Mouse (Mus musculus) megakaryocyte, embryonic 14.5 days (primary cell): Measurements from ENCODE around the gene Mgarp. TPM values are rescaled to one million over a fixed set of nuclear protein-coding genes. Genes with fewer than 3 reads are reported as not detected.

Source experiments
- H3K27me3 ChIP-seq: replicated peaks from 2 replicates; pipeline ENCODE3; 2012; ENCODE audit warnings: inconsistent platforms
- H3K36me3 ChIP-seq: replicated peaks from 2 replicates; pipeline ENCODE3; 2012; ENCODE audit warnings: low read length, inconsistent platforms, mixed read lengths
- H3K4me1 ChIP-seq: 2 replicates; pipeline ENCODE4 v1.6.1; 2012; ENCODE audit warnings: inconsistent platforms
- H3K4me3 ChIP-seq: replicated peaks from 2 replicates; pipeline ENCODE3; 2012; ENCODE audit warnings: moderate library complexity, mild to moderate bottlenecking, inconsistent platforms
- H3K9me3 ChIP-seq: 2 replicates; pipeline ENCODE4 v1.6.1; 2012; ENCODE audit warnings: inconsistent platforms
- FLI1 ChIP-seq: IDR thresholded peaks from 2 replicates; pipeline ENCODE4 v1.6.1; 2012; ENCODE audit warnings: low read length, inconsistent platforms, mixed read lengths
- GATA1 ChIP-seq: IDR thresholded peaks from 3 replicates; pipeline ENCODE4 v1.6.1; 2012; ENCODE audit warnings: mixed read lengths, low read length, inconsistent platforms, borderline replicate concordance
- polyA plus RNA-seq: library from polyadenylated mRNA; stranded (reverse); fragments of >175 nt; gene quantifications from 2 replicates; pipeline ENCODE4 v1.2.3, GENCODE M21; 2012; ENCODE audit warnings: low replicate concordance; ENCODE audit not compliant: insufficient read depth

The Mgarp gene
- polyA plus RNA-seq, 1 experiment, result 6.5 TPM

DNA sequence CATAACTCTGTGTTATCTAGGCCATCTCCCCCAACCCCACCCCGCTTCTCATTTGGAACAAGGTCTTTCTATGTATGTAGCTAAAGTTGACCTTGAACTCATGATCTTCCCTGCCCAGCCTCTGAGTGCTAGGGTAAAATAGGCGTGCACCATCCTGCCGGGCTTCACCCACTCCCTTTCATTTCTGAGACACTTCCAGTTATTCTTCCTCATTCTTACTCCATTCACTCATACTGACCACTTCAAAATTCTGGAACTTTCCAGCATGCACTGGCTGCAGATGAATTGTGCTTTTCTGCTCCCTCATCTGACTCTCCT, 9.4 kb downstream of the Mgarp start:
- TF ChIP-seq FLI1, result no peak
- no peak for TF ChIP-seq GATA1

DNA sequence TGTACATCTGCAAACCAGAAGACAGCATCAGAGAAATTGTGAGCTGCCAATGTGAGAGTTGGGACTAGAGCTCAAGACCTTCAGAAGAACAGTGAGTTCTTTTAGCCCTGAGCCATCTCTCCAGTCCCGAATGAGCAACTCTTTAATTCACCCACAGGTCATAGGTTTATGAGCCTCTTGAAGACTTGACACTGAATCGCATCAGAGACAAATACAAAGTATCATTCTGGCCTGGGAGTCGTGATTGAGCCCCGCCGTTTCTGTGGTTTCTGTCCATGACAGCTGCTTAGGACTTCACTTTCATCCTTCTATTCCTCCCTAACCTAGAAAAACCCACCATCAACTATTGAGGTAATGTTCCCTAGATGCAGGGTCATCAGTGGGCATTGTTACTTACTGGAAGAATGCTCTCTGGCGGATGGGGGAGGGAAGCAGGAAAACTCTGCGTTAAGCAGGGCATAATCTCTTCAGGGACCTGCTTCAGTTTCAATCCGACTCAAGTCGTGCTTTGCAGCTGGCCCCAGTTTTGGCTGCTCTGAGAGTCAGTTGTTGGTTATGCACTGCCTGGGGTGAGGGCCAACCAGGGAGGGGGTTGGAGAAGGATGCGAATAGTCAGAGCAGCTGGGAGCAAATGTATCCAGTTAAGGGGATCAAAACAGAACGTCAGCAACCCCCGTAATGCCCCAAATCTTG, 10.0 kb downstream of the Mgarp start:
- H3K9me3 ChIP-seq, result no peaks in the 10 kb centered on the region
- TF ChIP-seq GATA1, result no peak
- TF ChIP-seq FLI1, result no peak
- no peak overlapping the region for H3K4me3 ChIP-seq
- H3K27me3 ChIP-seq, result peaks cover 14% of the 10 kb centered on the region
- no peaks in the 10 kb centered on the region for H3K36me3 ChIP-seq
- H3K4me1 ChIP-seq, result peaks cover 11% of the 10 kb centered on the region

More for the DNA sequence above, 9.4 kb downstream of the Mgarp start:
- H3K4me3 ChIP-seq, result no peak overlapping the region
- H3K27me3 ChIP-seq, result peaks cover 14% of the 10 kb centered on the region
- no peaks in the 10 kb centered on the region for H3K36me3 ChIP-seq
- H3K9me3 ChIP-seq, result no peaks in the 10 kb centered on the region
- H3K4me1 ChIP-seq, result peaks cover 11% of the 10 kb centered on the region

- peaks cover 15% of the 10 kb centered on the region for H3K4me1 ChIP-seq
- no peaks in the 10 kb centered on the region for H3K9me3 ChIP-seq
- H3K4me3 ChIP-seq, result no peak overlapping the region
- H3K27me3 ChIP-seq, result peaks cover 9% of the 10 kb centered on the region
- TF ChIP-seq FLI1, result no peak
- TF ChIP-seq GATA1, result no peak
- no peaks in the 10 kb centered on the region for H3K36me3 ChIP-seq
Measured at GRCm38 (mm10) chr3:51383409-51383808, 13.1 kb downstream of the Mgarp start.

DNA sequence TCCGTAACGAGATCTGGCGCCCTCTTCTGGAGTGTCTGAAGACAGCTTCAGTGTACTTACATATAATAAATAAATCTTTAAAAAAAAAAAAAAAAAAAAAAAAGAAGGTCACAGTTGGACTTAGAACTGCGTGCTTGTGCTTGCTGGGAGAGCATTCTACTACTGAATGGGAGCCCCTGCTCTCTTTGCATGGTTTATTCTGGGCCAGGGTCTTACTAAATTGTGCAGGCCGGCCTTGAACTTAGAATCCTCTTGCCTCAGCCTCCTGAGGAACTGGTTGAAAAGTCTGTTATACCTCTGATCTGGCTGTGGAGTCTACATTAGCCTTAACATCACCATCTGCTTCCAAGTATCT, 15.9 kb downstream of the Mgarp start:
- Histone ChIP-seq H3K9me3 (no peaks in the 10 kb centered on the region), H3K36me3 (no peaks in the 10 kb centered on the region), H3K27me3 (no peaks in the 10 kb centered on the region), H3K4me1 (peaks cover 17% of the 10 kb centered on the region), H3K4me3 (no peak overlapping the region)
- TF ChIP-seq GATA1 (no peak), FLI1 (no peak)

- H3K9me3 ChIP-seq, result no peaks in the 10 kb centered on the region
- H3K4me1 ChIP-seq, result peaks cover 23% of the 10 kb centered on the region
- no peak overlapping the region for H3K4me3 ChIP-seq
- H3K36me3 ChIP-seq, result no peaks in the 10 kb centered on the region
- H3K27me3 ChIP-seq, result no peaks in the 10 kb centered on the region
- TF ChIP-seq FLI1, result no peak
- no peak for TF ChIP-seq GATA1
Measured at GRCm38 (mm10) chr3:51379786-51380659, 16.5 kb downstream of the Mgarp start.

DNA sequence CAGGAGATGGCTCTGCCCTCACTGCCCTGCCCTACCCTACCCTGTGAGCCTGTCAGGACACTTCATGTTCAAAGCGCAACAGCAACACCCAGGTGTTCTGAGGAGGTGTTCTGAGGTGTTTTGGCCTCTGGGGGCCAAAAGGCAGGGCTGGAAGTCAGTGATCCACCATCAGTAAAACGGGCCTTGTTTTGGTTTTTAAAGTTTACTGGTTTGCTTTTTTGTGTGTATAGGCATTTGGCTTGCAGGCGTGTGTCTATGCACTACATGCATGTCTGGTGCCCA, 17.9 kb downstream of the Mgarp start:
- Histone ChIP-seq H3K9me3 (no peaks in the 10 kb centered on the region), H3K4me3 (peak overlapping the region; percentile 87)
- TF ChIP-seq GATA1 (no peak), FLI1 (no peak)

GRCm38 (mm10) chr3:51377878-51378664, 18.5 kb downstream of the Mgarp start:
- TF ChIP-seq FLI1, result no peak
- no peak for TF ChIP-seq GATA1
- H3K36me3 ChIP-seq, result no peaks in the 10 kb centered on the region
- no peaks in the 10 kb centered on the region for H3K27me3 ChIP-seq
- H3K4me1 ChIP-seq, result peaks cover 30% of the 10 kb centered on the region
- H3K4me3 ChIP-seq, result peak overlapping the region; percentile 87
- H3K9me3 ChIP-seq, result no peaks in the 10 kb centered on the region

More for the DNA sequence above, 17.9 kb downstream of the Mgarp start:
- Histone ChIP-seq H3K27me3 (no peaks in the 10 kb centered on the region), H3K4me1 (peaks cover 26% of the 10 kb centered on the region), H3K36me3 (no peaks in the 10 kb centered on the region)

DNA sequence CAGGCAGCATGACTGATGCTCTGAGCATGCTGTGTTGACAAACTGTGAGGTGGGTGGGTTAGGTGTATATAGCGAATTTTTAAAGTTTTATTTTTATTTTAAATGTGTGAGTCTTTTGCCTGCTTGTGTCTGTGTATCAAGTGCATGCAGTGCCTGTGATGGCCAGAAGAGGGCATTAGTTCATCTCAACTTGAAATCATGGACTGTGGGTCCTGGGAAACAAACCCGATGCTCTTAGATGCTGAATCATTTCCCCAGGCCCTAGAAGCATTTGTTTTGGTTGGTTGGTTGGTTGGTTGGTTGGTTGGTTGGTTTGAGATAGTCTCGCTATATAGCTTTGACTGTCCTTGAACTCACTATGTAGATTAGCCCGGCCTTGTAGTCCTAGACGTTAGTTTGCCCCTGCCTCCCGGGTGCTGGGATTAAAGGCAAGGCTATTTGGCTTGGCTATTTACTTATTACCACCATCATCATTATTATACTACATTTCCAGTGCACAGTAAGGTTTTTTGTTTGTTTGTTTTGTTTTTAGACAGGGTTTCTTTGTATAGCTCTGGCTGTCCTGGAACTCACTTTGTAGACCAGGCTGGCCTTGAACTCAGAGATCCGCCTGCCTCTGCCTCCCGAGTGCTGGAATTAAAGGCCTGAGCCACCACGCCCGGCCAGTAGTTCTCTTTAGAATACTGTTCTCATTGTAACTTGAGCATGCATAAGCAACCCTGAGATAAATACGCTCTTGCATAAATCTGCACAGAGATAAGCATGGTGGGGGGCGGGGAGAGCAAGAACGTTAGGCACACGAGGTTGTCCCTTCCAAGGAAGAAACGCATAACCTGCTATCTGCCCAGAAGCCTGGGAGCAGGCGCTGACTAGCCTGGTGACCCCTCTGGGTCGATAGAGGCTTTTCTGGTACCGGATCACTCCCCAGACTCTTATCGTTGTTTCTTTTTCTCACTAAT, 21.0 kb downstream of the Mgarp start:
- H3K9me3 ChIP-seq, result no peaks in the 10 kb centered on the region

GRCm38 (mm10) chr3:51373544-51373943, 23.0 kb downstream of the Mgarp start:
- TF ChIP-seq GATA1 (no peak), FLI1 (no peak)

More for the DNA sequence above, 21.0 kb downstream of the Mgarp start:
- TF ChIP-seq GATA1 (no peak), FLI1 (no peak)
- H3K36me3 ChIP-seq, result no peaks in the 10 kb centered on the region
- H3K4me3 ChIP-seq, result no peak overlapping the region
- H3K4me1 ChIP-seq, result peaks cover 43% of the 10 kb centered on the region
- no peaks in the 10 kb centered on the region for H3K27me3 ChIP-seq

More at GRCm38 (mm10) chr3:51373544-51373943, 23.0 kb downstream of the Mgarp start:
- no peaks in the 10 kb centered on the region for H3K27me3 ChIP-seq
- no peaks in the 10 kb centered on the region for H3K36me3 ChIP-seq
- H3K4me3 ChIP-seq, result no peak overlapping the region
- peaks cover 38% of the 10 kb centered on the region for H3K4me1 ChIP-seq
- H3K9me3 ChIP-seq, result no peaks in the 10 kb centered on the region
